Mouse (Mus musculus): ENCODE measurements around the gene Il27ra. TPM values are rescaled to one million over a fixed set of nuclear protein-coding genes. Genes with fewer than 3 reads are reported as not detected.
A peak's percentile ranks its signal among the peaks of the same experiment; 100 is the strongest.

Gene Il27ra
- polyA plus RNA-seq, 1 experiment: 0.07 TPM

DNA sequence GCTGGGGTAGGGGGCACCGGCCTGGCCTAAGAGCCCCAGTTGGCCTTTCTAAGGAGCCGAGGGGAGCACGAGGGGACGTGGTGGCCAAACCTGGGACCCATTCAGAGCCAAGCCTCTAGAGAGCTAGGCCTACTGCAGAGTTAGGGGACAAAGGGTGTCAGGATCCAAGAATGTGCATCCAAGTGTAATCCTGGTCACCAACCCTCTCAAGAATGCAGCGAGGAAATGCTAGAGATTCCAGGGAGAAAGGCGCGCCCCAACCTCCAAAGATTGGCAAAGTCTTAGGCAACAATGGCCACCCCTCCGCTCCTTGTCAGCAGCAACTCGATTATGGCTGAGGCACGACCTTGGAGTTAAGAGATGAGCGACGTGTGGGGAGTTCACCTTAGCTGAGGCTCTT lies 20.8 kb downstream of the Il27ra start:
- H3K79me2 ChIP-seq (ENCODE audit: control insufficient read depth, insufficient read depth): no peaks in the 10 kb centered on the region
- TF ChIP-seq MYOG (IDR thresholded peaks at IDR 0.05; ENCODE audit: control insufficient read depth in 1 of 3, insufficient read depth in 1 of 3, insufficient read length in 2 of 3, low read depth in 2 of 3): peak in 1 of 3 experiments; percentile 47
- peak; percentile 23; the same call in 1 of the 2 replicates for TF ChIP-seq CEBPB (IDR thresholded peaks at IDR 0.05; ENCODE audit: insufficient read depth, poor library complexity, severe bottlenecking)
- no peak for TF ChIP-seq E2F4 (IDR thresholded peaks at IDR 0.05; ENCODE audit: insufficient read depth)
- H3K4me2 ChIP-seq (ENCODE audit: low read depth): peak overlapping the region; percentile 65
- no peaks in the 10 kb centered on the region for H3K27me3 ChIP-seq (ENCODE audit: control insufficient read depth, insufficient read depth, insufficient read length)
- H3ac ChIP-seq (ENCODE audit: control insufficient read depth, insufficient read length): no peak overlapping the region
- no peak overlapping the region for H3K4me3 ChIP-seq
- H3K36me3 ChIP-seq (ENCODE audit: control insufficient read depth, insufficient read depth): no peaks in the 10 kb centered on the region

DNA sequence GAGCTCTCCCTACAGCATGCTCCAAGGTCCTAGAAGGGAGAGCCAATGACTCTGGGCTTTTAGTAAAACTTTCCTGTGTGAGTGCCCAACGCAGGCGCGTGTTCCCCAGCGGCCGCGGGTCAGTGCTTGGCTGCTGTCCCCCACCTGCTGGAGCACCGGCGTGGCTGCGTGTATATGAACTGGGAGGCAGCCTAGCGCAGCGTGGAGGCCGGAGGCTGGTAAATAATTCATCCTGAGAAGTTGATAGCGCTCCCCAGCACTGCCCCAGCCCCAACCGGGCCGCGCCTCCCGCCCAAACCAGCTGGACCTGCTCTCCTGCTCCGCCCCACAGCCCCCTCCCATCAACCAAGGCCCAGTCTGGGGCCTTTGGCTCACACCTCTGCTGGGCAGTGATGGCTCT lies 21.3 kb downstream of the Il27ra start, which contains the start of gene Palm3:
Palm3 (plus strand) TSS at position 376 of the 400 bp plus-strand sequence.
- Histone ChIP-seq H3ac (ENCODE audit: control insufficient read depth, insufficient read length) (no peak within 1 kb of the TSS), H3K36me3 (ENCODE audit: control insufficient read depth, insufficient read depth) (no peaks in the 10 kb centered on the region), H3K4me2 (ENCODE audit: low read depth) (peak within 1 kb of the TSS; percentile 65), H3K79me2 (ENCODE audit: control insufficient read depth, insufficient read depth) (no peaks in the 10 kb centered on the region), H3K4me3 (no peak within 1 kb of the TSS), H3K27me3 (ENCODE audit: control insufficient read depth, insufficient read depth, insufficient read length) (no peaks in the 10 kb centered on the region)
- TF ChIP-seq TCF12 (IDR thresholded peaks at IDR 0.05; ENCODE audit: insufficient read depth, poor library complexity, severe bottlenecking) (no peak), MYOG (IDR thresholded peaks at IDR 0.05; ENCODE audit: control insufficient read depth in 1 of 3, insufficient read depth in 1 of 3, insufficient read length in 2 of 3, low read depth in 2 of 3) (peak in 1 of 3 experiments; percentile 41), CEBPB (IDR thresholded peaks at IDR 0.05; ENCODE audit: insufficient read depth, poor library complexity, severe bottlenecking) (no peak), REST (IDR thresholded peaks at IDR 0.05; ENCODE audit: insufficient read depth, insufficient read length) (no peak), POLR2AphosphoS2 (IDR thresholded peaks at IDR 0.05; ENCODE audit: insufficient read length, low read depth) (no peak), MAX (IDR thresholded peaks at IDR 0.05; ENCODE audit: low read depth) (no peak), MYOD1 (IDR thresholded peaks at IDR 0.05; ENCODE audit: control insufficient read depth in 1 of 3, insufficient read length in 2 of 3, low read depth in 2 of 3) (peak in 1 of 3 experiments; percentile 2)

GRCm38 (mm10) chr8:84019738-84020137 lies 22.7 kb downstream of the Il27ra start:
- Histone ChIP-seq H3K36me3 (ENCODE audit: control insufficient read depth, insufficient read depth) (no peaks in the 10 kb centered on the region), H3K27me3 (ENCODE audit: control insufficient read depth, insufficient read depth, insufficient read length) (no peaks in the 10 kb centered on the region), H3K4me2 (ENCODE audit: low read depth) (no peak overlapping the region), H3ac (ENCODE audit: control insufficient read depth, insufficient read length) (no peak overlapping the region), H3K79me2 (ENCODE audit: control insufficient read depth, insufficient read depth) (no peaks in the 10 kb centered on the region), H3K4me3 (no peak overlapping the region)
- TF ChIP-seq TCF12 (IDR thresholded peaks at IDR 0.05; ENCODE audit: insufficient read depth, poor library complexity, severe bottlenecking) (no peak), REST (IDR thresholded peaks at IDR 0.05; ENCODE audit: insufficient read depth, insufficient read length) (no peak), TCF3 (IDR thresholded peaks at IDR 0.05; ENCODE audit: insufficient read length, low read depth) (no peak), CEBPB (IDR thresholded peaks at IDR 0.05; ENCODE audit: insufficient read depth, poor library complexity, severe bottlenecking) (no peak), USF1 (IDR thresholded peaks at IDR 0.05; ENCODE audit: low read depth) (no peak), MAX (IDR thresholded peaks at IDR 0.05; ENCODE audit: low read depth) (no peak), MYOD1 (IDR thresholded peaks at IDR 0.05; ENCODE audit: control insufficient read depth in 1 of 3, insufficient read length in 2 of 3, low read depth in 2 of 3) (peak in 2 of 3 experiments; percentile 14 to 32), POLR2A (IDR thresholded peaks at IDR 0.05; ENCODE audit: insufficient read length, low read depth) (no peak)

DNA sequence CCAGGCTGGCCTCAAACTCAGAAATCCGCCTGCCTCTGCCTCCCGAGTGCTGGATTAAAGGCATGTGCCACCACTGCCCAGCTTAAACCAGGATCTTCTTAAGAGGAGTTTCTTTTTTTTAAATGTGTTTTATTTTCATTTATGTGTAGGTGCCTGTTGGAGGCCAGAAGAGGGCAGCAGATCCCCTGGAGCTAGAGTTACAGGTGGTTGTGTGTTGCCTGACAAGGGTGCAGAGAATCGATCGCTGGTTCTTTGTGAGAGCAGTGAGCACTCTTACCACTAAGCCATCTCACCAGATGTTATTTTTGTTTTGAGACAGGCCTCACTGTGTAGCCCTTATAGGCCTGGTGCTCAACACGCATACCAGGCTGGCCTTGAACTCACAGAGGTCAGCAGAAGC lies 26.6 kb downstream of the Il27ra start:
- TF ChIP-seq CEBPB (IDR thresholded peaks at IDR 0.05; ENCODE audit: insufficient read depth, poor library complexity, severe bottlenecking) (no peak), MAX (IDR thresholded peaks at IDR 0.05; ENCODE audit: low read depth) (no peak), MYOG (IDR thresholded peaks at IDR 0.05; ENCODE audit: control insufficient read depth in 1 of 3, insufficient read depth in 1 of 3, insufficient read length in 2 of 3, low read depth in 2 of 3) (no peak), REST (IDR thresholded peaks at IDR 0.05; ENCODE audit: insufficient read depth, insufficient read length) (no peak), MYOD1 (IDR thresholded peaks at IDR 0.05; ENCODE audit: control insufficient read depth in 1 of 3, insufficient read length in 2 of 3, low read depth in 2 of 3) (no peak), SRF (IDR thresholded peaks at IDR 0.05; ENCODE audit: control insufficient read depth, insufficient read length, low read depth) (no peak), E2F4 (IDR thresholded peaks at IDR 0.05; ENCODE audit: insufficient read depth) (no peak), TCF3 (IDR thresholded peaks at IDR 0.05; ENCODE audit: insufficient read length, low read depth) (no peak), POLR2AphosphoS2 (IDR thresholded peaks at IDR 0.05; ENCODE audit: insufficient read length, low read depth) (no peak)
- Histone ChIP-seq H3K79me2 (ENCODE audit: control insufficient read depth, insufficient read depth) (no peaks in the 10 kb centered on the region), H3K27me3 (ENCODE audit: control insufficient read depth, insufficient read depth, insufficient read length) (peaks cover 8% of the 10 kb centered on the region)

GRCm38 (mm10) chr8:84012499-84013165 lies 29.8 kb downstream of the Il27ra start:
- H3K36me3 ChIP-seq (ENCODE audit: control insufficient read depth, insufficient read depth): no peaks in the 10 kb centered on the region
- H3K27me3 ChIP-seq (ENCODE audit: control insufficient read depth, insufficient read depth, insufficient read length): peaks cover 8% of the 10 kb centered on the region
- no peak overlapping the region for H3ac ChIP-seq (ENCODE audit: control insufficient read depth, insufficient read length)
- H3K4me3 ChIP-seq: no peak overlapping the region
- H3K79me2 ChIP-seq (ENCODE audit: control insufficient read depth, insufficient read depth): no peaks in the 10 kb centered on the region
- no peak for TF ChIP-seq CEBPB (IDR thresholded peaks at IDR 0.05; ENCODE audit: insufficient read depth, poor library complexity, severe bottlenecking)
- TF ChIP-seq E2F4 (IDR thresholded peaks at IDR 0.05; ENCODE audit: insufficient read depth): no peak
- TF ChIP-seq REST (IDR thresholded peaks at IDR 0.05; ENCODE audit: insufficient read depth, insufficient read length): no peak
- TF ChIP-seq USF1 (IDR thresholded peaks at IDR 0.05; ENCODE audit: low read depth): no peak
- TF ChIP-seq POLR2A (IDR thresholded peaks at IDR 0.05; ENCODE audit: insufficient read length, low read depth): no peak
- no peak for TF ChIP-seq MYOG (IDR thresholded peaks at IDR 0.05; ENCODE audit: control insufficient read depth in 1 of 3, insufficient read depth in 1 of 3, insufficient read length in 2 of 3, low read depth in 2 of 3)
- no peak for TF ChIP-seq MAX (IDR thresholded peaks at IDR 0.05; ENCODE audit: low read depth)
- TF ChIP-seq SRF (IDR thresholded peaks at IDR 0.05; ENCODE audit: control insufficient read depth, insufficient read length, low read depth): no peak
- no peak for TF ChIP-seq TCF3 (IDR thresholded peaks at IDR 0.05; ENCODE audit: insufficient read length, low read depth)
- no peak for TF ChIP-seq POLR2AphosphoS2 (IDR thresholded peaks at IDR 0.05; ENCODE audit: insufficient read length, low read depth)
- TF ChIP-seq MYOD1 (IDR thresholded peaks at IDR 0.05; ENCODE audit: control insufficient read depth in 1 of 3, insufficient read length in 2 of 3, low read depth in 2 of 3): no peak
- no peak for TF ChIP-seq TCF12 (IDR thresholded peaks at IDR 0.05; ENCODE audit: insufficient read depth, poor library complexity, severe bottlenecking)
- H3K4me2 ChIP-seq (ENCODE audit: low read depth): no peak overlapping the region

More for the DNA sequence above, 26.6 kb downstream of the Il27ra start:
- Histone ChIP-seq H3K4me3 (no peak overlapping the region), H3K4me2 (ENCODE audit: low read depth) (no peak overlapping the region), H3ac (ENCODE audit: control insufficient read depth, insufficient read length) (no peak overlapping the region), H3K36me3 (ENCODE audit: control insufficient read depth, insufficient read depth) (no peaks in the 10 kb centered on the region)

Data from myocyte (in vitro differentiated cells).